Mouse (Mus musculus) embryonic facial prominence, embryonic 11.5 days (tissue): ENCODE measurements around the gene Ezh1. TPM values are rescaled to one million over a fixed set of nuclear protein-coding genes. Genes with fewer than 3 reads are reported as not detected.

Experiments used
- ATAC-seq: fragments of 200-750 bp; cut with Nextera tagmentation; replicated peaks from 2 replicates; pipeline ENCODE4 v1.8.0; 2017; ENCODE audit warnings: low read depth; ENCODE audit not compliant: insufficient number of reproducible peaks, low FRiP score, low TSS enrichment
- DNase-seq: peaks from one replicate; pipeline ENCODE4 v3.0.0-alpha.2; 2015; ENCODE audit warnings: low spot score
- H3K27ac ChIP-seq: fragments of 300-500 bp; sonication (generic); replicated peaks from 2 replicates; pipeline ENCODE4 v1.5.1; 2014; ENCODE audit warnings: mild to moderate bottlenecking, low read depth, low read length, control low read depth
- H3K27me3 ChIP-seq: fragments of 300-500 bp; sonication (generic); 2 replicates; pipeline ENCODE4 v1.6.1; 2014; ENCODE audit warnings: mild to moderate bottlenecking, low read length, moderate library complexity, mixed read lengths; ENCODE audit not compliant: control insufficient read depth, insufficient read depth
- H3K36me3 ChIP-seq: fragments of 300-500 bp; sonication (generic); replicated peaks from 2 replicates; pipeline ENCODE4 v1.6.1; 2014; ENCODE audit warnings: low read depth, mild to moderate bottlenecking, low read length, moderate library complexity, mixed read lengths; ENCODE audit not compliant: control insufficient read depth, insufficient read depth
- H3K4me1 ChIP-seq: fragments of 300-500 bp; sonication (generic); 2 replicates; pipeline ENCODE4 v1.6.1; 2014; ENCODE audit warnings: low read length, mixed read lengths; ENCODE audit not compliant: control insufficient read depth, insufficient read depth
- H3K4me2 ChIP-seq: fragments of 300-500 bp; sonication (generic); 2 replicates; pipeline ENCODE4 v1.6.1; 2014; ENCODE audit warnings: low read depth, mild to moderate bottlenecking, control low read depth, low read length, moderate library complexity
- H3K4me3 ChIP-seq: fragments of 300-500 bp; sonication (generic); 2 replicates; pipeline ENCODE4 v1.5.1; 2014; ENCODE audit warnings: low read depth, low read length, control low read depth
- H3K9ac ChIP-seq: fragments of 300-500 bp; sonication (generic); replicated peaks from 2 replicates; pipeline ENCODE4 v1.6.1; 2014; ENCODE audit warnings: mild to moderate bottlenecking, control low read depth, low read length
- H3K9me3 ChIP-seq: fragments of 300-500 bp; sonication (generic); replicated peaks from 2 replicates; pipeline ENCODE4 v1.6.1; 2016; ENCODE audit warnings: mild to moderate bottlenecking, low read length, inconsistent platforms, mixed read lengths; ENCODE audit not compliant: control insufficient read depth
- WGBS: fragments of 180-500 bp; shearing (Covaris S2); extraction: QIAGEN DNeasy Blood & Tissue Kit; methylation state at CpG from one replicate; pipeline ENCODE4 v1.1.7; 2014; 5-methylcytosine and 5-hydroxymethylcytosine counted together
- polyA plus RNA-seq: library from polyadenylated mRNA; unstranded; fragments of >200 nt; fragmentation: Nextera tagmentation; extraction: Ambion mirVana; gene quantifications from 2 replicates; pipeline ENCODE4 v1.2.1, GENCODE M21; 2014

Gene Ezh1
- polyA plus RNA-seq, 1 experiment from 2014 or later = 11.6 TPM

- H3K9ac ChIP-seq = no peak overlapping the region
- no peaks in the 10 kb centered on the region for H3K4me1 ChIP-seq
- no peaks in the 10 kb centered on the region for H3K36me3 ChIP-seq
- no peak overlapping the region for H3K4me2 ChIP-seq
- H3K27me3 ChIP-seq = no peaks in the 10 kb centered on the region
- no peaks in the 10 kb centered on the region for H3K9me3 ChIP-seq
- no peak overlapping the region for H3K27ac ChIP-seq
- ATAC-seq = no peak
- WGBS = 24% methylated on average over 10 of the region's 10 CpGs
- peak; percentile 49 for DNase-seq
- H3K4me3 ChIP-seq = no peak overlapping the region
These were observed 79.9 kb downstream of the Ezh1 start for GRCm38 (mm10) chr11:101146377-101146776.

- peak overlapping the region; percentile 18; the same call in 1 of the 2 replicates for H3K9ac ChIP-seq
- peak; percentile 80; the same call in 1 of the 2 replicates for ATAC-seq
- peak overlapping the region; percentile 28 for H3K4me2 ChIP-seq
- H3K36me3 ChIP-seq = no peaks in the 10 kb centered on the region
- no peaks in the 10 kb centered on the region; the same call in none of the 2 replicates for H3K27me3 ChIP-seq
- H3K27ac ChIP-seq = no peak overlapping the region
- H3K4me1 ChIP-seq = no peaks in the 10 kb centered on the region
- 0 out of 2 replicates have a peak overlapping the region, but pooled peaks have one; percentile 3 for H3K4me3 ChIP-seq
- H3K9me3 ChIP-seq = no peaks in the 10 kb centered on the region
- peak; percentile 83 for DNase-seq
- 20% methylated on average over 18 of the region's 19 CpGs for WGBS
These were observed 82.7 kb downstream of the Ezh1 start for GRCm38 (mm10) chr11:101143338-101144225.

DNA sequence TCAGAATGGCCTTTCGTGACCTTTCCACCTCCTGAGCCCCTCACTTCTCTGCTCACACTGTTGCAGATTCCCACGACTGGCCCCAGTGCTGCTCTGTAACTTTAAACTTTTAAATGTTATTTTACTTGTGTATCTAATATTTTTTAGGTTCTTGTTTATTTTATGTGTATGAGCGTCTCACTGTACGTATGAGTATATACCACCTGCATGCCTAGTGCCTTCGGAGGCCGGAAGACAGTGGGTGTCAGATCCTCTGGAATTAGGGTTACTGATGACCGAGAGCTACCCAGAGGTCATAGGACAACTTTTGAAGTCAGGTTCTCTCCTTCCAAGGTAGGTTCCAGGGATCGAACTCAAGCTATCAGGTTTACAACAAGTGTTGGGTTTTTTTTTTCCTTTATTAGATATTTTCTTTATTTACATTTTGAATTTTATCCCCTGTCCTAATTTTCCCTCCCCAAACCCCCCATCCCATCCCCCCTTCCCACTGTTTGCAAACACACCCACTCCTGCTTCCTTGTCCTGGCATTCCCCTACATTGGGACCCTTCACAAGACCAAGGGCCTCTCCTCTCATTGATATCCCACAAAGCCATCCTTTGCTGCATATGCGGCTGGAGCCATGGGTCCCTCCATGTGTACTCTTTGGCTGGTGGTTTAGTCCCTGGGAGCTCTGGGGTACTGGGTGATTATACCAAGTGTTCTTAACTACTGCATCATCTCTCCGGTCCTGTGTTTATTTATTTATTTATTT, 83.9 kb downstream of the Ezh1 start:
- H3K36me3 ChIP-seq = no peaks in the 10 kb centered on the region
- 81% methylated on average over 10 of the region's 10 CpGs for WGBS
- H3K4me1 ChIP-seq = no peaks in the 10 kb centered on the region

More for the DNA sequence above, 83.9 kb downstream of the Ezh1 start:
- no peak for DNase-seq
- Histone ChIP-seq H3K9me3 (no peaks in the 10 kb centered on the region), H3K4me2 (no peak overlapping the region), H3K27me3 (no peaks in the 10 kb centered on the region; the same call in none of the 2 replicates), H3K4me3 (no peak overlapping the region), H3K9ac (no peak overlapping the region), H3K27ac (no peak overlapping the region)
- no peak for ATAC-seq

Other genes starting within 250 kb of the Ezh1 start
- 28.0 and 28.4 TPM in 2 replicates for gene Atp6v0a1, start 217.0 kb downstream of the Ezh1 start, polyA plus RNA-seq
- gene Naglu, start 156.5 kb downstream of the Ezh1 start, polyA plus RNA-seq = 3.5 and 5.9 TPM in 2 replicates
- not detected in 2 replicates for gene Hsd17b1, start 148.1 kb downstream of the Ezh1 start, polyA plus RNA-seq
- gene Coasy, start 143.9 kb downstream of the Ezh1 start, polyA plus RNA-seq = 44.9 and 58.1 TPM in 2 replicates
- 45.7 and 47.9 TPM in 2 replicates for gene Mlx, start 139.2 kb downstream of the Ezh1 start, polyA plus RNA-seq
- 61.2 and 62.4 TPM in 2 replicates for gene Psmc3ip, start 131.0 kb downstream of the Ezh1 start, polyA plus RNA-seq
- gene Retreg3, start 106.6 kb downstream of the Ezh1 start, polyA plus RNA-seq = 10.7 and 12.7 TPM in 2 replicates
- gene Tubg1, start 106.5 kb downstream of the Ezh1 start, polyA plus RNA-seq = 91.6 and 98.4 TPM in 2 replicates
- 7.8 and 8.0 TPM in 2 replicates for gene Tubg2, start 70.6 kb downstream of the Ezh1 start, polyA plus RNA-seq
- 0.28 and 0.39 TPM in 2 replicates for gene Cntnap1, start 55.9 kb downstream of the Ezh1 start, polyA plus RNA-seq
- gene Plekhh3, start 55.1 kb downstream of the Ezh1 start, polyA plus RNA-seq = 3.7 and 5.3 TPM in 2 replicates
- 0.20 TPM in 1 of 2 replicates, not detected in the other for gene Ccr10, start 51.0 kb downstream of the Ezh1 start, polyA plus RNA-seq
- 64.8 and 69.3 TPM in 2 replicates for gene Ramp2, start 19.6 kb upstream of the Ezh1 start, polyA plus RNA-seq
- 114 and 117 TPM in 2 replicates for gene Vps25, start 27.2 kb upstream of the Ezh1 start, polyA plus RNA-seq
- 2.4 and 3.5 TPM in 2 replicates for gene Wnk4, start 34.1 kb upstream of the Ezh1 start, polyA plus RNA-seq
- gene Cntd1, start 52.5 kb upstream of the Ezh1 start, polyA plus RNA-seq = 1.6 and 1.8 TPM in 2 replicates
- gene Coa3, start 52.7 kb upstream of the Ezh1 start, polyA plus RNA-seq = 193 and 212 TPM in 2 replicates
- 158 and 160 TPM in 2 replicates for gene Becn1, start 75.8 kb upstream of the Ezh1 start, polyA plus RNA-seq
- 150 and 154 TPM in 2 replicates for gene Psme3, start 89.8 kb upstream of the Ezh1 start, polyA plus RNA-seq
- gene Aoc2, start 98.6 kb upstream of the Ezh1 start, polyA plus RNA-seq = 1.2 TPM in 2 replicates
- gene Aoc3, start 104.1 kb upstream of the Ezh1 start, polyA plus RNA-seq = 0.04 TPM in 1 of 2 replicates, not detected in the other
- gene G6pc, start 141.1 kb upstream of the Ezh1 start, polyA plus RNA-seq = not detected in 2 replicates
- gene Aarsd1, start 191.2 kb upstream of the Ezh1 start, polyA plus RNA-seq = 89.6 and 90.9 TPM in 2 replicates
- gene Gm27029, start 198.3 kb upstream of the Ezh1 start, polyA plus RNA-seq = 10.1 and 12.8 TPM in 2 replicates
- 10.4 and 11.8 TPM in 2 replicates for gene Rundc1, start 198.6 kb upstream of the Ezh1 start, polyA plus RNA-seq
- 3.5 and 3.9 TPM in 2 replicates for gene Ptges3l, start 198.9 kb upstream of the Ezh1 start, polyA plus RNA-seq
- gene Rpl27, start 215.8 kb upstream of the Ezh1 start, polyA plus RNA-seq = 432 and 435 TPM in 2 replicates
- gene Ifi35, start 221.9 kb upstream of the Ezh1 start, polyA plus RNA-seq = 2.4 and 2.7 TPM in 2 replicates
- 9.4 and 10.2 TPM in 2 replicates for gene Rnd2, start 238.5 kb upstream of the Ezh1 start, polyA plus RNA-seq
- 20.9 and 24.6 TPM in 2 replicates for gene Vat1, start 239.8 kb upstream of the Ezh1 start, polyA plus RNA-seq